Mouse (Mus musculus): ENCODE measurements at regions not wholly inside any gene's neighbourhood (a gene's known extent, or its start where the extent isn't known, plus 50 kb on each side); places are given as distances from the start of the nearest gene placed in this dataset.

DNA sequence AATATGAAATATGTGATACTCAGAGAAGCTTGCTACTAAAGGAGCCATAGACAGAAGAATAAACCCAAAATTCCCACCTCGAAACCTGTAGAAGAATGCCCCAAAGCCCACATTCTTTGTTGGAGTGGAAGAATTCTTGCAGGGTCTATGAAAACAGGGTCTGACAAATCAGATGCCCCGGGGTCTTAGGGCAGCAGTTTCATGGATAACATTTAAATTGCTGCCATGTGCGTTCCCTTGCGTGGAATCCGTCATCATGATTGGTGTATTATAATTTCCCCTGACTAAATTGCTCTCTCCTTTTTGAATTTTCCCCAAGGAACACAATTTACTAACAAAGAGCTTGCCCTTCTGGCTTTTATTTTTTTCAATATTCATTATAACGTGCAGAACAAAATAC is 99.6 kb upstream of the Lrig3 start:
- H3K27me3 ChIP-seq (replicated peaks): no peaks in the 10 kb centered on the region
- no peak overlapping the region for H3K4me3 ChIP-seq (replicated peaks in 1 of 3; ENCODE audit: low read depth in 2 of 3, low read length in 2 of 3, poor library complexity in 1 of 3)
- H3K27ac ChIP-seq (ENCODE audit: insufficient read depth, low read depth): no peak overlapping the region
- DNase-seq (ENCODE audit: extremely low read depth): no peak
- H3K4me1 ChIP-seq (ENCODE audit: control insufficient read depth in 1 of 2, insufficient read depth in 2 of 2): no peaks in the 10 kb centered on the region
- TF ChIP-seq MEF2A (IDR thresholded peaks at IDR 0.05; ENCODE audit: borderline replicate concordance, low read depth, low read length): no peak
- TF ChIP-seq HCFC1 (IDR thresholded peaks at IDR 0.05; ENCODE audit: low read depth, low read length): no peak
- TF ChIP-seq EP300 (IDR thresholded peaks at IDR 0.05; ENCODE audit: low read length): no peak
- no peak for TF ChIP-seq CTCF (conservative IDR thresholded peaks at IDR 0.05 in 1 of 2, IDR thresholded peaks at IDR 0.05 in 1 of 2; ENCODE audit: low read depth in 2 of 2, low read length in 2 of 2)
- no peak for TF ChIP-seq MAZ (IDR thresholded peaks at IDR 0.05; ENCODE audit: low read depth, low read length)
- TF ChIP-seq CHD2 (IDR thresholded peaks at IDR 0.05; ENCODE audit: low read length): no peak
- H3K4me2 ChIP-seq (ENCODE audit: insufficient read depth, low read depth, poor library complexity, severe bottlenecking): no peak overlapping the region
- H3K36me3 ChIP-seq (replicated peaks in 1 of 2; ENCODE audit: control insufficient read depth in 1 of 2, insufficient read depth in 1 of 2, low read length in 1 of 2): no peaks in the 10 kb centered on the region
- no peaks in the 10 kb centered on the region for H3K79me2 ChIP-seq (replicated peaks; ENCODE audit: control insufficient read depth, extremely low read depth, insufficient read depth, poor library complexity, severe bottlenecking)
- H3K9ac ChIP-seq (ENCODE audit: insufficient read depth, low read depth): no peak overlapping the region
- dilution Hi-C loops (cut with MboI; ENCODE audit: extremely low pct_ligation_motif_present, extremely low pct_unique_long_range_greater_than_20kb, low sequenced_read_pairs): no loop called here
- peaks cover 37% of the 10 kb centered on the region for H3K9me3 ChIP-seq (replicated peaks; ENCODE audit: low read length)
- in situ Hi-C loops (cut with MboI; ENCODE audit: low pct_ligation_motif_present, low pct_unique_long_range_greater_than_20kb, low sequenced_read_pairs): no loop called here

DNA sequence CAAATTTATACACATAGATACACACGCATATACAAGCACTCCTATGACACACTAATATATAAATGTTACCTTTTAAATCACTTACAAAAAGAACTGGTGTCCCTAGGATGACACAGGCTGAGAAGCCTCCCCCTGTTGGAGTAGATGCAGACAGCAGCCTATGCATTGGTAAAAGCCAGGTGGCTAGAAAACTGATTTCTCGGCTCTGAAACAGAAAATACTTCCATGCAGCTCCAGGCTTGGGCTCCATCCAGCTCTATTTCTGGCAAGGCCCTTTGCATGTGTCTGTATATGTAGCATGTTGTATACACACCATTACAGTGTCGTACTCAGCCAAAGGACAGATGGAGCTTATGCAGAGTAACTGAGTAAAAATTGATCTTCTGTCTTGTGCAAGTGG is 81.4 kb upstream of the Lrig3 start:
- H3K79me2 ChIP-seq (replicated peaks; ENCODE audit: control insufficient read depth, extremely low read depth, insufficient read depth, poor library complexity, severe bottlenecking): no peaks in the 10 kb centered on the region
- dilution Hi-C loops (cut with MboI; ENCODE audit: extremely low pct_ligation_motif_present, extremely low pct_unique_long_range_greater_than_20kb, low sequenced_read_pairs) (no loop called here), in situ Hi-C loops (cut with MboI; ENCODE audit: low pct_ligation_motif_present, low pct_unique_long_range_greater_than_20kb, low sequenced_read_pairs) (no loop called here)
- H3K27me3 ChIP-seq (replicated peaks): no peaks in the 10 kb centered on the region
- H3K9me3 ChIP-seq (replicated peaks; ENCODE audit: low read length): peaks cover 45% of the 10 kb centered on the region
- no peaks in the 10 kb centered on the region for H3K4me1 ChIP-seq (ENCODE audit: control insufficient read depth in 1 of 2, insufficient read depth in 2 of 2)
- no peak overlapping the region for H3K9ac ChIP-seq (ENCODE audit: insufficient read depth, low read depth)
- no peak for DNase-seq (ENCODE audit: extremely low read depth)
- no peak overlapping the region for H3K27ac ChIP-seq (ENCODE audit: insufficient read depth, low read depth)
- H3K4me3 ChIP-seq (replicated peaks in 1 of 3; ENCODE audit: low read depth in 2 of 3, low read length in 2 of 3, poor library complexity in 1 of 3): no peak overlapping the region
- no peak for TF ChIP-seq MXI1 (IDR thresholded peaks at IDR 0.05; ENCODE audit: low read depth, low read length)
- TF ChIP-seq E2F4 (IDR thresholded peaks at IDR 0.05; ENCODE audit: insufficient replicate concordance, low read depth, low read length): no peak
- TF ChIP-seq GABPA (IDR thresholded peaks at IDR 0.05; ENCODE audit: insufficient replicate concordance, low read depth, low read length): no peak
- no peak for TF ChIP-seq MEF2A (IDR thresholded peaks at IDR 0.05; ENCODE audit: borderline replicate concordance, low read depth, low read length)
- TF ChIP-seq MYC (IDR thresholded peaks at IDR 0.05; ENCODE audit: low read depth, low read length): no peak
- no peak for TF ChIP-seq POLR2AphosphoS2 (IDR thresholded peaks at IDR 0.05; ENCODE audit: low read depth, low read length)
- TF ChIP-seq RAD21 (IDR thresholded peaks at IDR 0.05; ENCODE audit: low read depth, low read length): no peak
- TF ChIP-seq CHD1 (IDR thresholded peaks at IDR 0.05; ENCODE audit: low read depth, low read length): no peak
- TF ChIP-seq ETS1 (conservative IDR thresholded peaks at IDR 0.05; ENCODE audit: low read depth, low read length): no peak
- TF ChIP-seq NELFE (IDR thresholded peaks at IDR 0.05; ENCODE audit: low read depth, low read length): no peak
- no peak for TF ChIP-seq ZMIZ1 (IDR thresholded peaks at IDR 0.05; ENCODE audit: low read depth, low read length)
- no peak for TF ChIP-seq TCF12 (IDR thresholded peaks at IDR 0.05; ENCODE audit: low read depth, low read length)
- no peak for TF ChIP-seq JUN (IDR thresholded peaks at IDR 0.05; ENCODE audit: insufficient read depth, low read depth, low read length)
- TF ChIP-seq EP300 (IDR thresholded peaks at IDR 0.05; ENCODE audit: low read length): no peak
- no peak for TF ChIP-seq USF1 (IDR thresholded peaks at IDR 0.05; ENCODE audit: low read depth, low read length)
- H3K4me2 ChIP-seq (ENCODE audit: insufficient read depth, low read depth, poor library complexity, severe bottlenecking): no peak overlapping the region
- no peaks in the 10 kb centered on the region for H3K36me3 ChIP-seq (replicated peaks in 1 of 2; ENCODE audit: control insufficient read depth in 1 of 2, insufficient read depth in 1 of 2, low read length in 1 of 2)

All from CH12.LX (cell line).